ENCODE assay signal across 8 mouse cellular contexts in the genomic region with DNA sequence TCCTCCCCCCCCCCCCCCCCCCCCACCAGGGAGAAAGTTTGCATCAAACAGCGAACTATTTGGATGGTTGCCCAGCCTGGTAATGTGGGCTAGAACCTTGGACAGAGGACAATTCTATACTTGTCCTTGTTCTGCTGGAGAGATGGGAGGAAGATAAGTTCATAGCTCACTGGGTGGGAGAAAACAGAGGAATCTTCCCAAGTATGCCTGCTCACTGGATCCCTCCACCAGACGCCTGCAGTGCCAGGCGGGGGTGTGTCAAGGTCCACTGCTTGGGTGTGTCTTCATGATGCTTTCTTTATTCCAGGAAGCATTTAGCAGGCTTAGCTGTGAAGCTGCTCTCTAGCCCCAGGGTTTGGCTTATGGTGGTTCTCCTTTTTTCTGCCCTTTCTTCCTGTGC. TPM values are rescaled to one million over a fixed set of nuclear protein-coding genes. Genes with fewer than 3 reads are reported as not detected.
DNase-seq lines count a peak whose midpoint lies in the region; ATAC-seq and TF ChIP-seq lines count a peak whose summit lies in the region.

No protein-coding gene starts in this region.

- 6% methylated on average over 3 of the region's 3 CpGs for WGBS in heart, postnatal 0 days
- 0% methylated on average over 3 of the region's 3 CpGs for WGBS in large intestine, adult 2 months
- 16% methylated on average over 3 of the region's 3 CpGs for WGBS in neural tube, embryonic 14.5 days

- DNase-seq in adrenal gland, postnatal 14 days = peak; percentile 57
- DNase-seq in adrenal gland, adult 18-20 months (ENCODE audit: low spot score in 2 of 2) = no peak
- DNase-seq in right cerebral cortex, adult 18-20 months = peak; percentile 55
- DNase-seq in right cerebral cortex, postnatal 25 days = no peak
- peak; percentile 55 for DNase-seq in heart, postnatal 0 days (ENCODE audit: low spot score)
- peak; percentile 57 for DNase-seq in large intestine, adult 2 months (ENCODE audit: low read depth, low spot score)
- DNase-seq in thymus, postnatal 36 days = no peak

- H3K27me3 ChIP-seq in heart, postnatal 0 days (ENCODE audit: control insufficient read depth, insufficient read depth, low read length) = no peaks in the 10 kb centered on the region
- H3K27me3 ChIP-seq in neural tube, embryonic 14.5 days (ENCODE audit: control insufficient read depth, insufficient read depth, low read length) = no peaks in the 10 kb centered on the region

- peak overlapping the region; percentile 41; the same call in 1 of the 2 replicates for H3K27ac ChIP-seq in heart, postnatal 0 days (ENCODE audit: low read depth)
- H3K27ac ChIP-seq in neural tube, embryonic 14.5 days (ENCODE audit: low read depth, low read length) = peak overlapping the region; percentile 53; the same call in 1 of the 2 replicates

- no peak overlapping the region for H3K9ac ChIP-seq in heart, postnatal 0 days (replicated peaks; ENCODE audit: low read depth, low read length)
- H3K9ac ChIP-seq in neural tube, embryonic 14.5 days (replicated peaks; ENCODE audit: low read depth, low read length) = no peak overlapping the region

- H3K4me1 ChIP-seq in heart, postnatal 0 days (ENCODE audit: control insufficient read depth, insufficient read depth) = peaks cover 64% of the 10 kb centered on the region
- H3K4me1 ChIP-seq in neural tube, embryonic 14.5 days (ENCODE audit: control insufficient read depth, insufficient read depth, low read length) = peaks cover 51% of the 10 kb centered on the region

- no peak for ATAC-seq in heart, postnatal 0 days (ENCODE audit: insufficient read depth, low read depth)
- ATAC-seq in neural tube, embryonic 14.5 days (ENCODE audit: low read depth) = no peak

- TF ChIP-seq EP300 in heart, postnatal 0 days (IDR thresholded peaks at IDR 0.05; ENCODE audit: low read depth) = no peak

- H3K4me2 ChIP-seq in heart, postnatal 0 days (ENCODE audit: low read depth, low read length) = peak overlapping the region; percentile 12; the same call in 1 of the 2 replicates
- no peak overlapping the region for H3K4me2 ChIP-seq in neural tube, embryonic 14.5 days (ENCODE audit: low read depth, low read length)

- no peak for TF ChIP-seq CTCF in heart, postnatal 0 days (IDR thresholded peaks at IDR 0.05; ENCODE audit: low read depth)

- no peaks in the 10 kb centered on the region for H3K36me3 ChIP-seq in heart, postnatal 0 days (replicated peaks; ENCODE audit: control insufficient read depth, insufficient read depth, low read length)
- H3K36me3 ChIP-seq in neural tube, embryonic 14.5 days (ENCODE audit: control insufficient read depth, insufficient read depth, low read length) = no peaks in the 10 kb centered on the region

- H3K9me3 ChIP-seq in heart, postnatal 0 days (replicated peaks; ENCODE audit: control insufficient read depth, low read length) = no peaks in the 10 kb centered on the region
- H3K9me3 ChIP-seq in neural tube, embryonic 14.5 days (ENCODE audit: control insufficient read depth, low read length) = no peaks in the 10 kb centered on the region

- no peak overlapping the region for H3K4me3 ChIP-seq in heart, postnatal 0 days (ENCODE audit: low read depth, low read length)
- H3K4me3 ChIP-seq in neural tube, embryonic 14.5 days (ENCODE audit: low read depth, low read length) = no peak overlapping the region

RNA-seq across cellular contexts. Expression of gene Sept11, which starts 34.5 kb away (rescaled TPM):
- 56.7 and 59.4 TPM in 2 replicates for total RNA-seq in adrenal gland, postnatal 14 days (2021)
- 10 to 100 TPM; 31.9 to 41.2 TPM for total RNA-seq in adrenal gland, adult 18-20 months (2021)
- total RNA-seq in heart, postnatal 0 days (2014; rRNA removed; ENCODE audit: low replicate concordance) = 38.2 and 52.2 TPM in 2 replicates
- polyA plus RNA-seq in heart, postnatal 0 days (2015; fragmentation: Nextera tagmentation; extraction: Ambion mirVana) = 47.6 and 49.5 TPM in 2 replicates
- 28.2 and 29.9 TPM in 2 replicates for polyA plus RNA-seq in large intestine, adult 2 months (2012; rRNA removed)
- polyA plus RNA-seq in neural tube, embryonic 14.5 days (2014; fragmentation: Nextera tagmentation; extraction: Ambion mirVana) = 135 and 167 TPM in 2 replicates

Comparison
In these comparisons a context has a peak if more than half of its experiments do, and no peak if none do; other contexts are left out.
1. DNase-seq: peak in adrenal gland, postnatal 14 days (single experiment), right cerebral cortex, adult 18-20 months (single experiment), heart, postnatal 0 days (single experiment) and large intestine, adult 2 months (single experiment); none in adrenal gland, adult 18-20 months (0 of 2), right cerebral cortex, postnatal 25 days (single experiment) and thymus, postnatal 36 days (0 of 2).